In the genomic region with DNA sequence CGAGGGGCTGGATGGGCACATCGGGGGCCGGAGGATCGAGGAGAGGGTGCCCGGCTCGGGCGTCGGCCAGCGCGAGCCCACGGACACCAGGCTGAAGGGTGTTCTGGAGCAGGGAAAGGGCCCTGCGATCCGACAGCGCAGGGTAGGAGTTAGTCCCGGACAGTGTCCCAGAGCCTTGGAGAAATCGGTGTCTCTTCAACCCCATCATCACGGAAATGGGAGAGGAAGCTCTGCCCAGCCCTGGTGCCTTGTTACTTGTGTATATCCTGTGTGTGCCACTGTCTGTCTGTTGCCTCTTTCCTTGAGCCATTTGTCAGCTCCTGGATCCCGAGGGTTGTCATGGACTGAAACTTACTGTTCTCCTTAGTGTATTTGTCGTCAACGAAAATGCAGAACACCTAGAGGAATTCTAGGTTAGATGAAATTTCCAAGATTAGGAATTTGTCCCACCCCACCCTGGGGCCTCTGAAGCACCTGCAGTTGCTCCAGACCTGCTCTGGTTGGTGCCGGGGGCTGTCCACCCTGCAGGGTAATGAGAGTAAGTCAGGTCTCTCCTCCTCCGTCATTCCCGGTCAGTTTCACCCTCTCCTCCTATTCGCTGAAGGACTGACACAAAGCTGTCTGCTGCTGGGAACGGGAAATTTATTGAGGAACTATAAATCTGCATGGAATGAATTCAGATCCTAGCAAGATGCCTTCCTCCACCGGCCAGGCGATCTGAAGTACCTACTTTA, we compare ENCODE assay signal across 8 mouse cellular contexts. TPM values are rescaled to one million over a fixed set of nuclear protein-coding genes. Genes with fewer than 3 reads are reported as not detected.
DNase-seq lines count a peak whose midpoint lies in the region; ATAC-seq and TF ChIP-seq lines count a peak whose summit lies in the region.

No protein-coding gene starts in this region.

- TF ChIP-seq POLR2A in lung, adult 2 months (IDR thresholded peaks at IDR 0.05; ENCODE audit: borderline replicate concordance, extremely low read depth, low read depth, low read length), result no peak; the same call in 1 of the 2 replicates

- H3K27me3 ChIP-seq in embryonic facial prominence, embryonic 10.5 days (replicated peaks; ENCODE audit: low read depth, poor library complexity, severe bottlenecking), result no peaks in the 10 kb centered on the region
- H3K27me3 ChIP-seq in hindbrain, embryonic 13.5 days, result peaks cover 4% of the 10 kb centered on the region; the same call in 1 of the 2 replicates
- H3K27me3 ChIP-seq in liver, embryonic 11.5 days (replicated peaks; ENCODE audit: control insufficient read depth, insufficient read depth, low read length), result no peaks in the 10 kb centered on the region

- peak overlapping the region; percentile 79 for H3K4me3 ChIP-seq in lung, adult 2 months (replicated peaks; ENCODE audit: extremely low read depth, low read depth, low read length)
- H3K4me3 ChIP-seq in embryonic facial prominence, embryonic 10.5 days, result peak overlapping the region; percentile 98
- peak overlapping the region; percentile 97 for H3K4me3 ChIP-seq in hindbrain, embryonic 13.5 days
- peak overlapping the region; percentile 99 for H3K4me3 ChIP-seq in liver, embryonic 11.5 days (ENCODE audit: low read depth, low read length)

- H3K9me3 ChIP-seq in embryonic facial prominence, embryonic 10.5 days, result no peaks in the 10 kb centered on the region
- H3K9me3 ChIP-seq in hindbrain, embryonic 13.5 days, result no peaks in the 10 kb centered on the region
- no peaks in the 10 kb centered on the region for H3K9me3 ChIP-seq in liver, embryonic 11.5 days (ENCODE audit: control insufficient read depth, low read length)

- no peak for TF ChIP-seq CTCF in lung, adult 2 months (IDR thresholded peaks at IDR 0.05; ENCODE audit: insufficient read depth, low read length)

- H3K9ac ChIP-seq in hindbrain, embryonic 13.5 days, result peak overlapping the region; percentile 100
- peak overlapping the region; percentile 96 for H3K9ac ChIP-seq in liver, embryonic 11.5 days (ENCODE audit: low read depth, low read length)

- H3K27ac ChIP-seq in embryonic facial prominence, embryonic 10.5 days (replicated peaks), result peak overlapping the region; percentile 94
- peak overlapping the region; percentile 81 for H3K27ac ChIP-seq in hindbrain, embryonic 13.5 days
- peak overlapping the region; percentile 50 for H3K27ac ChIP-seq in liver, embryonic 11.5 days (ENCODE audit: low read depth, low read length)

- peaks cover 40% of the 10 kb centered on the region for H3K36me3 ChIP-seq in embryonic facial prominence, embryonic 10.5 days (replicated peaks)
- peaks cover 38% of the 10 kb centered on the region for H3K36me3 ChIP-seq in hindbrain, embryonic 13.5 days
- H3K36me3 ChIP-seq in liver, embryonic 11.5 days (ENCODE audit: control insufficient read depth, insufficient read depth, low read length), result peaks cover 10% of the 10 kb centered on the region

- ATAC-seq in hindbrain, embryonic 13.5 days (ENCODE audit: low FRiP score), result peak; percentile 77
- peak; percentile 55 for ATAC-seq in liver, embryonic 11.5 days (replicated peaks; ENCODE audit: low FRiP score)
- ATAC-seq in granulocyte monocyte progenitor cell, adult 5-6 weeks (replicated peaks; ENCODE audit: poor library complexity, severe bottlenecking), result no peak

- peak overlapping the region; percentile 93 for H3K4me2 ChIP-seq in hindbrain, embryonic 13.5 days
- H3K4me2 ChIP-seq in liver, embryonic 11.5 days, result peak overlapping the region; percentile 88

- peaks cover 16% of the 10 kb centered on the region for H3K4me1 ChIP-seq in lung, adult 2 months (ENCODE audit: control insufficient read depth, insufficient read depth, low read length)
- H3K4me1 ChIP-seq in embryonic facial prominence, embryonic 10.5 days, result peaks cover 18% of the 10 kb centered on the region
- peaks cover 21% of the 10 kb centered on the region for H3K4me1 ChIP-seq in hindbrain, embryonic 13.5 days (replicated peaks)
- peaks cover 10% of the 10 kb centered on the region for H3K4me1 ChIP-seq in liver, embryonic 11.5 days (replicated peaks; ENCODE audit: control insufficient read depth, insufficient read depth, low read length)

- 3% methylated on average over 27 of the region's 27 CpGs for WGBS in lung, adult 2 months
- WGBS in embryonic facial prominence, embryonic 10.5 days, result 9% methylated on average over 27 of the region's 27 CpGs
- 8% methylated on average over 27 of the region's 27 CpGs for WGBS in hindbrain, embryonic 13.5 days
- WGBS in liver, embryonic 11.5 days, result 7% methylated on average over 27 of the region's 27 CpGs

- peak; percentile 49 for DNase-seq in lung, adult 2 months
- no peak for DNase-seq in lung, postnatal 25 days (ENCODE audit: low spot score)
- peak; percentile 35 for DNase-seq in embryonic facial prominence, embryonic 10.5 days (ENCODE audit: low spot score)
- no peak for DNase-seq in liver, embryonic 11.5 days (ENCODE audit: low spot score)
- peak; percentile 30 for DNase-seq in neural tube, embryonic 10.5 days (ENCODE audit: extremely low spot score, low spot score)
- DNase-seq in thymus, postnatal 4 days, result no peak

RNA-seq across cellular contexts. Expression of gene Etv3, which starts 0.8 kb away (rescaled TPM):
- polyA plus RNA-seq in lung, adult 2 months (2012; rRNA removed), result 16.7 and 17.8 TPM in 2 replicates
- 11.9 and 14.0 TPM in 2 replicates for polyA plus RNA-seq in embryonic facial prominence, embryonic 10.5 days (2016; fragmentation: Nextera tagmentation; extraction: Ambion mirVana)
- 10.1 and 10.9 TPM in 2 replicates for polyA plus RNA-seq in hindbrain, embryonic 13.5 days (2015; fragmentation: Nextera tagmentation; extraction: Ambion mirVana)
- 6.2 and 7.3 TPM in 2 replicates for polyA plus RNA-seq in liver, embryonic 11.5 days (2014; fragmentation: Nextera tagmentation; extraction: Ambion mirVana)
- total RNA-seq in granulocyte monocyte progenitor cell, adult 5-6 weeks (2014; fragmentation: Nextera tagmentation), result 7.0 and 7.8 TPM in 2 replicates
- 9.4 and 9.6 TPM in 2 replicates for total RNA-seq in granulocyte monocyte progenitor cell, adult 5-6 weeks (2017)

Comparison
In these comparisons a context has a peak if more than half of its experiments do, and no peak if none do; other contexts are left out.
1. DNase-seq: peak in lung, adult 2 months (single experiment), embryonic facial prominence, embryonic 10.5 days (single experiment) and neural tube, embryonic 10.5 days (single experiment); none in lung, postnatal 25 days (single experiment), liver, embryonic 11.5 days (single experiment) and thymus, postnatal 4 days (single experiment).
2. Peak in every context shown above with its lines, with median percentiles within 50 percentile points of each other: H3K4me3 ChIP-seq and H3K27ac ChIP-seq.